Mouse (Mus musculus) heart, embryonic 13.5 days (tissue): ENCODE measurements around the gene Rassf1. TPM values are rescaled to one million over a fixed set of nuclear protein-coding genes. Genes with fewer than 3 reads are reported as not detected.
A peak's percentile ranks its signal among the peaks of the same experiment; 100 is the strongest.
"Not testable (repeated sequence)": the region's sequence is repeated elsewhere in the genome, so short reads cannot be mapped to it uniquely, and the experiment has no call there.

ENCODE experiments used
- ATAC-seq: fragments of 200-750 bp; cut with Nextera tagmentation; 2 replicates; pipeline ENCODE4 v1.8.0; 2017; ENCODE audit warnings: moderate TSS enrichment; ENCODE audit not compliant: insufficient number of reproducible peaks, low FRiP score, low TSS enrichment; ENCODE audit errors: extremely low read depth
- H3K27ac ChIP-seq: fragments of 300-500 bp; sonication (generic); replicated peaks from 2 replicates; pipeline ENCODE4 v1.5.1; 2015; ENCODE audit warnings: moderate library complexity, mild to moderate bottlenecking, inconsistent platforms
- H3K27me3 ChIP-seq: fragments of 300-500 bp; sonication (generic); replicated peaks from 2 replicates; pipeline ENCODE4 v1.6.1; 2015; ENCODE audit warnings: mild to moderate bottlenecking, inconsistent platforms
- H3K36me3 ChIP-seq: fragments of 300-500 bp; sonication (generic); 2 replicates; pipeline ENCODE4 v1.6.1; 2015; ENCODE audit warnings: mild to moderate bottlenecking, inconsistent platforms
- H3K4me1 ChIP-seq: fragments of 300-500 bp; sonication (generic); 2 replicates; pipeline ENCODE4 v1.6.1; 2015; ENCODE audit warnings: inconsistent platforms
- H3K4me2 ChIP-seq: fragments of 300-500 bp; sonication (generic); 2 replicates; pipeline ENCODE4 v1.6.1; 2015; ENCODE audit warnings: inconsistent platforms, mild to moderate bottlenecking, moderate library complexity
- H3K4me3 ChIP-seq: fragments of 300-500 bp; sonication (generic); 2 replicates; pipeline ENCODE4 v1.5.1; 2015; ENCODE audit warnings: moderate library complexity, mild to moderate bottlenecking, inconsistent platforms
- H3K9ac ChIP-seq: fragments of 300-500 bp; sonication (generic); 2 replicates; pipeline ENCODE4 v1.6.1; 2015; ENCODE audit warnings: inconsistent platforms, mild to moderate bottlenecking, moderate library complexity
- H3K9me3 ChIP-seq: fragments of 300-500 bp; sonication (generic); 2 replicates; pipeline ENCODE4 v1.6.1; 2016; ENCODE audit warnings: inconsistent platforms
- WGBS: fragments of 180-500 bp; shearing (Covaris S2); methylation state at CpG from one replicate; pipeline ENCODE4 v1.1.7; 2015; ENCODE audit warnings: mixed read lengths; 5-methylcytosine and 5-hydroxymethylcytosine counted together
- polyA plus RNA-seq: library from polyadenylated mRNA; unstranded; fragments of >200 nt; fragmentation: Nextera tagmentation; extraction: Ambion mirVana; gene quantifications from 2 replicates; pipeline ENCODE4 v1.2.1, GENCODE M21; 2015

Gene Rassf1
- polyA plus RNA-seq, 1 experiment from 2014 or later: 47.6 TPM

GRCm38 (mm10) chr9:107565556-107565955 lies 14.2 kb downstream of the Rassf1 start:
- Histone ChIP-seq H3K4me2 (peak overlapping the region; percentile 81), H3K9ac (peak overlapping the region; percentile 42; the same call in 1 of the 2 replicates), H3K4me1 (peaks cover 59% of the 10 kb centered on the region), H3K4me3 (peak overlapping the region; percentile 8; the same call in 1 of the 2 replicates), H3K36me3 (peaks cover 39% of the 10 kb centered on the region), H3K27ac (peak overlapping the region; percentile 83)
- H3K9me3 ChIP-seq, H3K27me3 ChIP-seq, ATAC-seq: not testable (repeated sequence)
- WGBS: 48% methylated on average over 5 of the region's 5 CpGs

GRCm38 (mm10) chr9:107566041-107566709 lies 14.8 kb downstream of the Rassf1 start:
- Histone ChIP-seq H3K9ac (no peak overlapping the region), H3K4me3 (peak overlapping the region; percentile 17; the same call in 1 of the 2 replicates), H3K9me3 (no peaks in the 10 kb centered on the region), H3K36me3 (peaks cover 39% of the 10 kb centered on the region), H3K27me3 (no peaks in the 10 kb centered on the region), H3K4me1 (peaks cover 65% of the 10 kb centered on the region), H3K4me2 (peak overlapping the region; percentile 81), H3K27ac (peak overlapping the region; percentile 83)
- 43% methylated on average over 15 of the region's 15 CpGs for WGBS
- ATAC-seq: no peak

- peaks cover 72% of the 10 kb centered on the region for H3K4me1 ChIP-seq
- ATAC-seq: no peak
Observed at GRCm38 (mm10) chr9:107566855-107567254, 15.5 kb downstream of the Rassf1 start.

GRCm38 (mm10) chr9:107567702-107568319 lies 16.5 kb downstream of the Rassf1 start, which contains the start of gene Hyal2:
Hyal2 (plus strand) TSS chr9:107567945.
- no peaks in the 10 kb centered on the region for H3K27me3 ChIP-seq
- peaks cover 42% of the 10 kb centered on the region for H3K36me3 ChIP-seq
- WGBS: 8% methylated on average over 18 of the region's 18 CpGs
- peak within 1 kb of the TSS; percentile 83 for H3K27ac ChIP-seq
- no peaks in the 10 kb centered on the region for H3K9me3 ChIP-seq
- H3K4me2 ChIP-seq: peak within 1 kb of the TSS; percentile 81
- no peak for ATAC-seq
- peak within 1 kb of the TSS; percentile 87 for H3K4me3 ChIP-seq
- H3K9ac ChIP-seq: peak within 1 kb of the TSS; percentile 93
- peaks cover 69% of the 10 kb centered on the region for H3K4me1 ChIP-seq

More at GRCm38 (mm10) chr9:107566855-107567254, 15.5 kb downstream of the Rassf1 start:
- Histone ChIP-seq H3K4me3 (no peak overlapping the region), H3K9me3 (no peaks in the 10 kb centered on the region), H3K27me3 (no peaks in the 10 kb centered on the region), H3K27ac (peak overlapping the region; percentile 83), H3K9ac (no peak overlapping the region), H3K36me3 (peaks cover 39% of the 10 kb centered on the region), H3K4me2 (peak overlapping the region; percentile 81)
- 55% methylated on average over 3 of the region's 3 CpGs for WGBS

- under 1% methylated on average over 41 of the region's 41 CpGs for WGBS
- H3K4me1 ChIP-seq: peaks cover 66% of the 10 kb centered on the region
- H3K9ac ChIP-seq: peak overlapping the region; percentile 93
- peak overlapping the region; percentile 83 for H3K27ac ChIP-seq
- H3K9me3 ChIP-seq: no peaks in the 10 kb centered on the region
- peaks cover 50% of the 10 kb centered on the region for H3K36me3 ChIP-seq
- peak overlapping the region; percentile 81 for H3K4me2 ChIP-seq
- peak overlapping the region; percentile 87 for H3K4me3 ChIP-seq
- H3K27me3 ChIP-seq: no peaks in the 10 kb centered on the region
- ATAC-seq: peak; percentile 77
Observed at GRCm38 (mm10) chr9:107568331-107569261, 17.2 kb downstream of the Rassf1 start.

GRCm38 (mm10) chr9:107569270-107569669 lies 17.9 kb downstream of the Rassf1 start:
- Histone ChIP-seq H3K27me3 (no peaks in the 10 kb centered on the region), H3K4me1 (peaks cover 59% of the 10 kb centered on the region), H3K36me3 (peaks cover 53% of the 10 kb centered on the region), H3K4me3 (peak overlapping the region; percentile 87), H3K9me3 (no peaks in the 10 kb centered on the region), H3K27ac (peak overlapping the region; percentile 83), H3K9ac (peak overlapping the region; percentile 93), H3K4me2 (peak overlapping the region; percentile 81)
- ATAC-seq: peak; percentile 20
- WGBS: under 1% methylated on average over 23 of the region's 23 CpGs

GRCm38 (mm10) chr9:107570016-107570415 lies 18.7 kb downstream of the Rassf1 start:
- Histone ChIP-seq H3K27me3 (no peaks in the 10 kb centered on the region), H3K27ac (peak overlapping the region; percentile 83), H3K9me3 (no peaks in the 10 kb centered on the region), H3K9ac (peak overlapping the region; percentile 93), H3K4me3 (peak overlapping the region; percentile 87), H3K4me1 (peaks cover 57% of the 10 kb centered on the region), H3K4me2 (peak overlapping the region; percentile 81), H3K36me3 (peaks cover 53% of the 10 kb centered on the region)
- no peak for ATAC-seq
- 50% methylated on average over 13 of the region's 13 CpGs for WGBS

GRCm38 (mm10) chr9:107570845-107571244 lies 19.5 kb downstream of the Rassf1 start:
- H3K27me3 ChIP-seq: no peaks in the 10 kb centered on the region
- peaks cover 47% of the 10 kb centered on the region for H3K36me3 ChIP-seq
- H3K9me3 ChIP-seq: no peaks in the 10 kb centered on the region
- peaks cover 55% of the 10 kb centered on the region for H3K4me1 ChIP-seq
- peak overlapping the region; percentile 93 for H3K9ac ChIP-seq
- H3K4me2 ChIP-seq: peak overlapping the region; percentile 81
- peak overlapping the region; percentile 83 for H3K27ac ChIP-seq
- 57% methylated on average over 21 of the region's 21 CpGs for WGBS
- ATAC-seq: no peak
- H3K4me3 ChIP-seq: peak overlapping the region; percentile 87

GRCm38 (mm10) chr9:107571534-107572326 lies 20.4 kb downstream of the Rassf1 start:
- ATAC-seq: no peak
- no peaks in the 10 kb centered on the region for H3K27me3 ChIP-seq
- peak overlapping the region; percentile 81 for H3K4me2 ChIP-seq
- peak overlapping the region; percentile 93 for H3K9ac ChIP-seq
- H3K4me1 ChIP-seq: peaks cover 55% of the 10 kb centered on the region
- H3K36me3 ChIP-seq: peaks cover 47% of the 10 kb centered on the region
- peak overlapping the region; percentile 87 for H3K4me3 ChIP-seq
- no peaks in the 10 kb centered on the region for H3K9me3 ChIP-seq
- peak overlapping the region; percentile 21; the same call in 1 of the 2 replicates for H3K27ac ChIP-seq
- WGBS: 85% methylated on average over 22 of the region's 22 CpGs

GRCm38 (mm10) chr9:107572327-107572662 lies 20.9 kb downstream of the Rassf1 start:
- H3K27ac ChIP-seq: no peak overlapping the region
- no peak overlapping the region for H3K4me3 ChIP-seq
- 93% methylated on average over 2 of the region's 2 CpGs for WGBS
- H3K27me3 ChIP-seq: no peaks in the 10 kb centered on the region
- peaks cover 56% of the 10 kb centered on the region for H3K4me1 ChIP-seq
- H3K9ac ChIP-seq: peak overlapping the region; percentile 26; the same call in 1 of the 2 replicates
- H3K36me3 ChIP-seq: peaks cover 47% of the 10 kb centered on the region
- H3K9me3 ChIP-seq: no peaks in the 10 kb centered on the region
- H3K4me2 ChIP-seq: no peak overlapping the region
- ATAC-seq: no peak
